Mouse (Mus musculus): ENCODE data around the gene Spry1. TPM values are rescaled to one million over a fixed set of nuclear protein-coding genes. Genes with fewer than 3 reads are reported as not detected.

The Spry1 gene
- total and polyA plus RNA-seq, 3 experiments: not detected

- Histone ChIP-seq H3K9me3 (replicated peaks; ENCODE audit: low read length) (no peaks in the 10 kb centered on the region), H3K4me1 (ENCODE audit: control insufficient read depth in 1 of 2, insufficient read depth in 2 of 2) (peaks cover 8 to 28% of the 10 kb centered on the region in 2 experiments), H3K36me3 (replicated peaks in 1 of 2; ENCODE audit: control insufficient read depth in 1 of 2, insufficient read depth in 1 of 2, low read length in 1 of 2) (no peaks in the 10 kb centered on the region), H3K4me2 (ENCODE audit: insufficient read depth, low read depth, poor library complexity, severe bottlenecking) (peak overlapping the region; percentile 11), H3K27ac (ENCODE audit: insufficient read depth, low read depth) (no peak overlapping the region), H3K9ac (ENCODE audit: insufficient read depth, low read depth) (no peak overlapping the region), H3K27me3 (replicated peaks) (no peaks in the 10 kb centered on the region), H3K4me3 (replicated peaks in 1 of 3; ENCODE audit: low read depth in 2 of 3, low read length in 2 of 3, poor library complexity in 1 of 3) (no peak overlapping the region), H3K79me2 (replicated peaks; ENCODE audit: control insufficient read depth, extremely low read depth, insufficient read depth, poor library complexity, severe bottlenecking) (no peaks in the 10 kb centered on the region)
- DNase-seq (ENCODE audit: extremely low read depth): no peak
- dilution Hi-C loops (cut with MboI; ENCODE audit: extremely low pct_ligation_motif_present, extremely low pct_unique_long_range_greater_than_20kb, low sequenced_read_pairs): no loop called here
- TF ChIP-seq CHD1 (IDR thresholded peaks at IDR 0.05; ENCODE audit: low read depth, low read length): no peak
- TF ChIP-seq RCOR1 (conservative IDR thresholded peaks at IDR 0.05; ENCODE audit: low read depth, low read length): no peak
- TF ChIP-seq ZKSCAN1 (IDR thresholded peaks at IDR 0.05; ENCODE audit: borderline replicate concordance, low read depth, low read length): no peak
- no peak for TF ChIP-seq CTCF (conservative IDR thresholded peaks at IDR 0.05 in 1 of 2, IDR thresholded peaks at IDR 0.05 in 1 of 2; ENCODE audit: low read depth in 2 of 2, low read length in 2 of 2)
- TF ChIP-seq GABPA (IDR thresholded peaks at IDR 0.05; ENCODE audit: insufficient replicate concordance, low read depth, low read length): no peak
- TF ChIP-seq CHD2 (IDR thresholded peaks at IDR 0.05; ENCODE audit: low read length): no peak
- no peak for TF ChIP-seq NELFE (IDR thresholded peaks at IDR 0.05; ENCODE audit: low read depth, low read length)
- TF ChIP-seq UBTF (IDR thresholded peaks at IDR 0.05; ENCODE audit: low read depth, low read length): no peak
- TF ChIP-seq ZMIZ1 (IDR thresholded peaks at IDR 0.05; ENCODE audit: low read depth, low read length): no peak
- TF ChIP-seq RAD21 (IDR thresholded peaks at IDR 0.05; ENCODE audit: low read depth, low read length): no peak
- no peak for TF ChIP-seq USF2 (conservative IDR thresholded peaks at IDR 0.05; ENCODE audit: low read depth, low read length)
- TF ChIP-seq ETS1 (conservative IDR thresholded peaks at IDR 0.05; ENCODE audit: low read depth, low read length): no peak
- no peak for TF ChIP-seq JUN (IDR thresholded peaks at IDR 0.05; ENCODE audit: insufficient read depth, low read depth, low read length)
- no peak for TF ChIP-seq ZC3H11A (IDR thresholded peaks at IDR 0.05; ENCODE audit: low read depth, low read length)
- in situ Hi-C loops (cut with MboI; ENCODE audit: low pct_ligation_motif_present, low pct_unique_long_range_greater_than_20kb, low sequenced_read_pairs): no loop called here
Observed at GRCm38 (mm10) chr3:37657009-37657408, 17.3 kb downstream of the Spry1 start.

GRCm38 (mm10) chr3:37658155-37658554 lies 18.4 kb downstream of the Spry1 start:
- H3K4me1 ChIP-seq (ENCODE audit: control insufficient read depth in 1 of 2, insufficient read depth in 2 of 2): peaks cover 8 to 26% of the 10 kb centered on the region in 2 experiments
- H3K9ac ChIP-seq (ENCODE audit: insufficient read depth, low read depth): no peak overlapping the region
- no peaks in the 10 kb centered on the region for H3K9me3 ChIP-seq (replicated peaks; ENCODE audit: low read length)
- in situ Hi-C loops (cut with MboI; ENCODE audit: low pct_ligation_motif_present, low pct_unique_long_range_greater_than_20kb, low sequenced_read_pairs): no loop called here
- H3K27ac ChIP-seq (ENCODE audit: insufficient read depth, low read depth): no peak overlapping the region
- no peak overlapping the region for H3K4me3 ChIP-seq (replicated peaks in 1 of 3; ENCODE audit: low read depth in 2 of 3, low read length in 2 of 3, poor library complexity in 1 of 3)
- no peak overlapping the region for H3K4me2 ChIP-seq (ENCODE audit: insufficient read depth, low read depth, poor library complexity, severe bottlenecking)
- dilution Hi-C loops (cut with MboI; ENCODE audit: extremely low pct_ligation_motif_present, extremely low pct_unique_long_range_greater_than_20kb, low sequenced_read_pairs): no loop called here
- no peaks in the 10 kb centered on the region for H3K36me3 ChIP-seq (replicated peaks in 1 of 2; ENCODE audit: control insufficient read depth in 1 of 2, insufficient read depth in 1 of 2, low read length in 1 of 2)
- no peak for TF ChIP-seq ELF1 (IDR thresholded peaks at IDR 0.05; ENCODE audit: low read depth, low read length)
- TF ChIP-seq MAX (IDR thresholded peaks at IDR 0.05; ENCODE audit: low read length): no peak
- TF ChIP-seq CTCF (conservative IDR thresholded peaks at IDR 0.05 in 1 of 2, IDR thresholded peaks at IDR 0.05 in 1 of 2; ENCODE audit: low read depth in 2 of 2, low read length in 2 of 2): no peak
- TF ChIP-seq EP300 (IDR thresholded peaks at IDR 0.05; ENCODE audit: low read length): no peak
- TF ChIP-seq TBP (conservative IDR thresholded peaks at IDR 0.05; ENCODE audit: low read depth, low read length): no peak
- no peak for TF ChIP-seq CHD2 (IDR thresholded peaks at IDR 0.05; ENCODE audit: low read length)
- TF ChIP-seq MXI1 (IDR thresholded peaks at IDR 0.05; ENCODE audit: low read depth, low read length): no peak
- TF ChIP-seq POLR2A (IDR thresholded peaks at IDR 0.05; ENCODE audit: low read depth, low read length): no peak
- TF ChIP-seq MAZ (IDR thresholded peaks at IDR 0.05; ENCODE audit: low read depth, low read length): no peak
- no peak for TF ChIP-seq BHLHE40 (IDR thresholded peaks at IDR 0.05; ENCODE audit: low read depth, low read length)
- TF ChIP-seq KAT2A (IDR thresholded peaks at IDR 0.05; ENCODE audit: insufficient replicate concordance, low read length): no peak
- H3K79me2 ChIP-seq (replicated peaks; ENCODE audit: control insufficient read depth, extremely low read depth, insufficient read depth, poor library complexity, severe bottlenecking): no peaks in the 10 kb centered on the region
- no peak for DNase-seq (ENCODE audit: extremely low read depth)
- H3K27me3 ChIP-seq (replicated peaks): no peaks in the 10 kb centered on the region

Data from CH12.LX (cell line).